Mouse (Mus musculus) adrenal gland, postnatal 25 days (tissue): ENCODE data around the gene Btbd9. TPM values are rescaled to one million over a fixed set of nuclear protein-coding genes. Genes with fewer than 3 reads are reported as not detected.

Source experiments
- DNase-seq: peaks from one replicate; pipeline ENCODE4 v3.0.0; 2021; ENCODE audit warnings: mixed read lengths
- total RNA-seq: library from RNA; stranded (reverse); gene quantifications from 2 replicates; pipeline ENCODE4 v1.2.3, GENCODE M21; 2021

Gene Btbd9
- total RNA-seq, 1 experiment from 2014 or later, result 41.3 TPM

DNA sequence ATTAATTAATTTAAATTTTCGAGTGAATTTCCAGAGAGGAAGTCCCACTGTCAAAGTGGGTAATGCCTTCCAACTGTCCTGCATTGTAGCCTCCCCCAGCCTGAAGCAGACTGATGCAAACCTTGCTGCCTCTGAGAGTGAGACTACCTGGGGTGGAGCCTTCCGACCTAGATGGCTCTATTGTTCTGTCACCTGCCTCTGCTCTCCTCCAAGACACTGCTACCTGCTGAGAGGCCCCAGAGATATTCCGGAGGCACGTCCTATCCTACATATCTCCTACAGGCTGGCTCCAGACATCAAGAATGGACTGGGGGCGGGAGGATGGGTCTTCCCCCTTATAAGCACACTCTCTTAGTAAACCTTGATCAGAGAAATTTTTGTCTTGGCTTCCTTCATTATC lies 22.0 kb upstream of the Btbd9 start:
- DNase-seq, result no peak

DNA sequence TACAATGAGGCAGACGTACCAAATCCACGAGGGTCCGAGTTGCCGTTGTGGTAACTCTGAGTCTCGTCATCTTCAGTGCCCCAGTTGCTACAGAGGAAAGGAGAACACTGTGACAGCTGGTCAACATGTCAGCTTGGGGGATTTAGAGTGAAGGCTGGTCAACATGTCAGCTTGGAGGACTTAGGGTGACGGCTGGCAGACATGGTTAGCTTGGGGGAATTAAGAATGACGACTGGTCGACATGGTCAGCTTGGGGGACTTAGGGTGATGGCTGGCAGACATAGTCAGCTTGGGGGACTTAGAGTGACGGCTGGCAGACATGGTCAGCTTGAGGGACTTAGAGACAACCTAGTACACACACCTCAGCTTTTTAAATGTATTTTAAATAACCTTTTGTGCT lies 21.5 kb upstream of the Btbd9 start:
- DNase-seq, result no peak

DNA sequence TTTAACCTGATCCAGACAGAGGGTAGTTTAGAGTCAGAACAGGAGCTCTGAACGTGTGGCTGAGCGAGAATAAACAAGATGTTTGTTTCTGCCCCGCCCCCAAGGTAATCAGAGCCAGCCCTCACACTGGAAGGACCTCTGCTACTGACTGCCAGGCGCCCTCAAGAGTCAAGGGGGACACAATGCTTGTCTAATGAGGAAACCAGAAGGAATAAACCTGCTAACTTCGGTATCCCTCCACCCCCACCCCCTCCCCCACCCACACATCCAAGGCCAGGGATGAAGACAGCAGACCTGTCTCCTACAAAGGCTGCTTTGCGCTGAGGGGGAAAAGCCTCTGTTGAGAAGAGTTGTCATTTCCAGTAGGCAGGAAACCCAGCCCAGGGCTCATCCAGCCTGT lies 18.6 kb upstream of the Btbd9 start:
- DNase-seq, result no peak

DNA sequence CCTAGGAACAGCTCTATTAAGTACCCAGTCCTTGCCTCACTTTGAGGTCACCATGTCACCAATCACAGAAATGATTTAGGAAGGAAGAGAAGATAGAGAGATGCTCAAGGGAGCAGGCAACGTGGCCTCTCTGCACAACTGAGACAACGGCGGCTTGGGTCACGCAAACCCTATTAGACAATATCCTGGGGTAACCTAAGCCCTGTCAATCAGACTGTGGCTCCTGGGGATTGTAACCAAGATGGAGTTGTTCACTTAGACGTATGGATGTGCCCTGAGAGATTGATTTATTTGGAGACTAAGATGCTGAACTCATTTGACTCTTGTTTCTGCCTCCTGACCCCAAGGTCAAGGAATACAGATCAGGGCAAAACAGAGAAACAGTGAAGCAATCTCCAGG lies 18.1 kb upstream of the Btbd9 start:
- DNase-seq, result no peak

DNA sequence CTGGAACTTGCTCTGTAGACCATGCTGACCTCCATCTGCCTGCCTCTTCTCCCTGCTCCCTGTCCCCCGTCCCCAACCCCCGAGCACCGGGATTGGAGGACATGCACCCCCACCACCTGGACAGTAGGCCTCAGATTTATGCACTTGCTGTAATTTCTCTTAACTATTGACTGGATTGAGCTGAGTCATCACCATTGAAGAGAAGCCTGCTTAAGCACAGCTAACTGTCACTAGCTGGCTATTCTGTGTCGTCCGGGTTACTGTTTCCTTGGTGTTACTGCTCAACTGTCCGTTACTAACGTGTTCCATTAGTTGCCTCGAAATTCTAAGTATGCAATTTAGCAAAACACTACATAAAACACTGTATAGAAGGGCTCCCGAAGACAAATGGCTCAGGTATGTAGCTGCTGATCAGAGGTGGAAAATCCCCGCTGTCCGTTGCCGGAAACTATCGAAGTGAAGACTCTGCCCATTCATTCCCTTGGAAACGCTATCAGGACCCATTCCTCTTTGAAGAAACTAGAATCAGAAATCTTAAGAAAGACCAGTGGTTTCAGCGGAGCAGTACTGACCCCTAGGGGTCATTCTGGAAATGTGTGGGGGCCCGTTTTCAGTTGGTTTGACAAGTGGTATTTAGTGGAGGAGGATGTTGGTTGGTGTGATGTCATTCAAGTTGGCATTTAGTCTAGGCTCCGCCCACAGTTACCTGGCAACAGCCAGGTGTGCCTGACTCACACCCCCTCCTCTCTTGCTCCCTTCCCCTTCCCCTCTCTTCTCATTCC lies 14.3 kb upstream of the Btbd9 start:
- DNase-seq, result peak; percentile 34

DNA sequence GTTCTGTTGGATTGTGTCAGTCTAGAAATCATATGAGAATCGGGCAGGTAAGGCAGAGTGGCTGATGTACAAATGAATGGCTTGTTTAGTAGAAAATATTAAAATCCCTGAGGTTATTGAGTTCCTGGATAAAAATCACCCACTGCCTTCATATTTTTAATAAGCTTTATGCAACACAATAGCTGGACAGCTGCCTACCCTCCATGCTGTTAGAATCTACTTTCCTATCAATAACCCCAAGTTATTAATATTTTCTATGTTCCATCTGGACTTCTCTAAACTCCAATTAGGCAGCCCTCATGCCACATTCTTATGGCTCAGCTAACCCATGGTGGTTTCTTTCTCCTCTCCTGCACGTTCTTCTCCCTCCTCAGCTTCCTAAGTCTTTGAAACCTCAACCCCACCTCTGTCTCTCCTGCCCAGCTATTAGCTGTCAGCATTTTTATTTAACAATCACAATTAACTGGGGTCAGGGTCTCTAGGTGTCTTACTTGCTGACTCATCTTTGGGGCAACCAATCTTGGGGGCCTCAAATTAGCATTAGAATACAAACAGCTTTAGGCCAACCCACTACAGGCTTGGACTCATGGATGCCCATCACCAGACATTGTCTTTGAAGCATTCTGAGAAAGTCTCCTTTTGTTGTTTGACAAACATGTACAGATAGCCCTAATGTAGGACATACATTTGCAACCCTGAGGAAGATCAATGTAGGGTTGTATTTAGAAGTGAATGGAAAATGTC lies 7.1 kb upstream of the Btbd9 start:
- DNase-seq, result no peak

DNA sequence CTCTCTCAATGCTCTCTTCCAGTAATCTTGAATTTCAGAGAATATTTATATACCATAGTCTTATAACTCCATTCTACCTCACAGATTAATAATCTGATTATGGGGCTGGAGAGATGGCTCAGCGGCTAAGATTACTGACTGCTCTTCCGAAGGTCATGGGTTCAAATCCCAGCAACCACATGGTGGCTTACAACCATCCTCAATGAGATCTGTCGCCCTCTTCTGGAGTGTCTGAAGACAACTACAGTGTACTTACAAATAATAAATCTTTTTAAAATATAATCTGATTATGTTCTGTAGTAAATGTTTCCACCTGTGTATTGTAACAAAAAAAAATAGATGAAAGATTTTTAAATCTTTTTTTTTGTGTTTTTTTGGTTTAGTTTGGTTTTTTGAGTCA lies 6.0 kb upstream of the Btbd9 start:
- no peak for DNase-seq

DNA sequence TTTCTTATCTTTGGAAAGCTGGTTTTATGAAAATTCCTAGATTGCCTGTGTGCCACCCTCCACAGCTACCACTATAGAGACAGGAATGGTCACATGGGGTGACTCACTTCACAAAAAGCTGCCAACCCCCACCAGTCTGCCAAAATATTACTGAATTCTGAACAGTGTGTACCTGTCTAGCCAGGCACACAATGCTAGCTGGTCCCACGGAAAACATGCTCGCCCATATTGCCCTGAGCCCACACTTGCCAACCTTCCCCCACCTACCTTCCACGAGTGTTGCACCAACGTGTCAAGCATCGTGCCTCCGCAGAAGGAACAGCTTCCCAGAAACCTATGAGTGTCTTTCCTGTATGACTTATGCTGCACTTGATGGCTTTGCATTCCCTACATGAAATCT lies 4.9 kb upstream of the Btbd9 start:
- no peak for DNase-seq

DNA sequence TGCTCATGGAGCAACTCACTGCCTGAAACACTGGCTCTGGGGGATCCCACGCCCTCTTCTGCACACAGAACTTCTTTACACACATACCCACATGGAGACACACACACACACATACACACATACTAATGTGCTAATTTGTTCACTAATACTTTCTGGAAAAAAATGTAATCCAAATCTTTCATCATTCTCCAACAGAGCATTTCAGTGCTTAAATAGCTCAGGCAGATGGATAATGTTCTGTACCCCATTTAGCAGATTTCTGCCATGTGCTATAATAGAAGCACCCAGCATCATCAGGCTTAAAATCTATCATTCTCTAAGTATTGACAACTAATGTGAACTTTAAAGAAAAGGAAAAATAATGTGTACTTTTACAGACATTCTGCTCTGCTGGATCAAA lies 4.5 kb upstream of the Btbd9 start:
- no peak for DNase-seq

DNA sequence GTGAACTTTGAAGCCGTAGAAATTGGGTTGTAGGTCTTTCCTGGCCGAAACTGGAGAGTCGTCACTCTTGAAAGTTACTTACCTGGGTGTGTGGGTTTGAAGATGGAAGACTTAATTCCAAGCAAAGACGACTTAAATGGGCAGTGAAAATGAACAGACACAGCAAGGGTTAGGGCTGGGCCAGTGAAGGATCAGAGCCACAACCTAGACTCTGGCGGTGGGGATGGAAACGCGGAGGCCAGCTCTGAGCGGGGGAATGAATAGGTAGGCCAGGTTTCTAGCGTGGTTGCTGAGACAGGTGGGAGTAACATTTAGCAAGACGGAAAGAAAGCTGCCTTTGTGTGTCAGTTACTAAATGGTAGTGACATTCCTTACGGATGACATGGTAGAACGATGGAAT lies 658 bp upstream of the Btbd9 start:
- no peak for DNase-seq

DNA sequence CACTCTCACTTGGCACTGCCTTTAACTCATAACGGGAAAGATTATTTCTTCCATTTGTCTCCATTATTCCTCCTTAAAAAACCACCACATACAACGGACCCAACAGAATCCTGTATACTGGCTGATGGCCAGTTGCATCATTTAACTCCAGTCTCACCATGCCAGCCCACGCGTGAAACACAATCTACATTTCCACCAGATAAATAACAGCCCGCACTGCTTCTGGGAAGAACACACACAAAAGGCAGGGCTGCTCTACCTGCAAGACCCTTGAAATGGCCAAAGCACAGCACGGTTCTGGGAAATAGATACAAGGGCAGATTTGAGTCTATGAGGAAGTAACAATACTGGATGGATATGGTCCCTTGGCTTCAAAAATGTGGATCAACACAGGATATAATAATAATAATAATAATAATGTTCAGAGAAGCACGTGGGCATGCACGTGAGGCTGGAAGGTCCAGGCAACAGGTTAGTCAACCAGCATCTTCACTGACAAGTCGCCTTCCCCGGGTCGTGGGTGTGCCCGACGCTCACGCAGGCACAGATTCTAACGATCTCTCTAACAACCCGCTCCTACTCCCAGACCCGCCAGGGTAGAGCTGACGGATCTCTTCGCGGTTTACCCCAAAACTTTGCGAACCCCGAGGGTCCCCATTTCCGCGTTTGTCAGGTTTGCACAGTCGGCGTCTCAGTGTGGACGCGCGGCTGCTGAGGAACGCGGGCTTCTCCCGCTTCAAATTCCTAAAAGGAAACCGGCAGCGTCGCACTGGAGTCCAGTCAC lies 975 bp downstream of the Btbd9 start:
- no peak for DNase-seq

DNA sequence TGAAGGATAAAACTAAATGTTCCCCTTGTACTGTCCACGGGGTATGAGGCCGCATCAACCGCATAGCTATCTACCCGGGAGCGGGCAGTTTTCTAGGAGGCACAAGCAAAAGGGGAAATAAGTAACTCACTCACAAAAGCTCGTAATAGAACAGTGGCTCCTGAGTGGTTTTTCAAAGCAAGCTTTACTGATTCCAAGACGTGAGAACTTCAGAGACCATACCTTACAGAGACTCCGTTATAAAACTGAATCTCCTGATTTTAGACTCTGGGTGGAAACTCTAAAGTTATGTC lies 1.6 kb downstream of the Btbd9 start:
- no peak for DNase-seq

DNA sequence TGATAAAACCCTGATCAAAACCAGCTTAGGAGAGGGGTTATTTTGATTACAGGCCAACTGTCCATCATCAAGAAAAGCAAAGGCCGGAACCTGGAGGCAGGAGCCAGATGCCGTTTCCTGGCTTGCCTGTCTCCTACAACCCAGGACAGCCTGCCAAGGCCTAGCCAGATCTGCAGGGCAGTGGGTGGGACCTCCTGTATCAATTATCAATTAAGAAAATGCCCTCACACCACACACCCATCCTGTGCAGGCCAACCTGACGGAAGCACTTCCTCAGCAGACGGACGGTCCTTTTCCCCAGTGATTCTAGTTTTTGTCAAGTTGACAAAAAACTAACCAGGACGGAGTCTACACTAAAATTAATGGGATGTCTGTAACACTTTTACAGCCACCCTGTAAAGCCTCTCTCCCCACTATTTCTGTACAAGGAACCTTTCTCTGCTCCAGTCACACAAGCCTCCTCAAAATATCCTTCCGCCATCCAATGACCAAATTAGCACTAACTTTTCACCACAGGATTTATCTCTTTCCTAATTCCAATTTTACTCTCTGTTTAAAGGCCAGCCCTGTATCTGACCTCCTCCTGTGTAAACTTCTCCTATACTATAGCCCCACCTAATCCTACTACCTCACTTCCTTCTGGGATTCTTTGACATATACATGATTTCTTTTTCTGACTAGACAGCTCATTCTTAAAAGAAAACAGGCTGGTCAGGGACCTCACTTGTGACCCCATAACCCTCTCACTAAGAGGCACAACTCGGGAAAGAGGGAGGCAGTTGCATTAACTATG lies 2.1 kb downstream of the Btbd9 start:
- DNase-seq, result no peak

DNA sequence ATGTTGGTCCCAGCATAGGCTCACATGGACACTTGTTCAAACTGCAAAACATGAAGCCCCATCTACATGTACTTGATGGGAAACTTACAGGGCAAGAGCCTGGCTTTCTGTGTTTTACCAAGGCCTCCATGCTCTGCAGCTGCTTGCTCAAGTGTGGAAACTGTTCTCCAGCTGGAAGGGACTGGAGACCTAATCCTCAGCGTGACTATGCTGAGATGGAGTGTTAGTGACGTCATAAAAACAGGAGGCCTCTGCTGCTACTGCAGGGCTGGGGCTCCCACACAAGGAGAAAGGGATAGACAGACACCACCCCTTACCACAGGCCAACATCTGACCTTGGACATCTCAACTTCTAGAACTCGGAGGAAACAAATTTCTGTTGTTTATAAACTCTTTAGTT lies 5.3 kb downstream of the Btbd9 start:
- no peak for DNase-seq

DNA sequence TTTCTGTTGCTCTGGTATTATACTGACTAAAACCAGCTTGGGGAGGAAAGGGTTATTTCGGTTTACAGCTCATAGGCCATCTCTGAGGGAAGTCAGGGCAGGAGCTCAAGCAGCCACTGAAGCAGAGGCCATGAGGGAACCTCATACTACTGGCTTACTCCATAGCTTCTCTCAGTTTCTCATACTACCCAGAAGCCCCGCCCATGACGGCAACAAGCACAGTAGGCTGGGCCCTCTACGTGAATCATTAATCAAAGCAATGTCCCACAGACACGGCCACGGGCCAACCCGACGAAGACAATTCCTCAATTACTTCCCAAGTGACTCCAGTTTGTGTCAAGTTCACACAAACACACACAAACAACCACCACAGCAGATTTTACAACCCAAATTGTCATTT lies 6.1 kb downstream of the Btbd9 start:
- peak; percentile 67 for DNase-seq

DNA sequence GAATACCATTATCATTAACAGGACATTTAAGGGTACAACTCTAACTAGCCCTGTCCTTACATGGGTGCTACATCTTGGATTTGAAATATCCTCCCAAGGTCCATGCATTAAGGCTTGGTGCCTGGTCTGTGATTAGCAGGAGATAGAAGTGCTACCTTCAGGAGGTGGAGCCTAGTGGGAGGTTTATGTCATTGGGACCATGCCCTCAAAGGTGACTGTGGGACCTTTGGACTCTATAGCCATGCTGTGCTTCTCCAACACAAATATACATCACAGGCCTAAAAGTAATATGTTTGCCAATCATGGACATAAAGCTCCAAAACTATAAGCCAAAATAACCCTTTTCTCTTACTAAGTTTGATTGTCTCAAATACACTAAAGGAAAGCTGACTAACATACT lies 7.8 kb downstream of the Btbd9 start:
- no peak for DNase-seq

DNA sequence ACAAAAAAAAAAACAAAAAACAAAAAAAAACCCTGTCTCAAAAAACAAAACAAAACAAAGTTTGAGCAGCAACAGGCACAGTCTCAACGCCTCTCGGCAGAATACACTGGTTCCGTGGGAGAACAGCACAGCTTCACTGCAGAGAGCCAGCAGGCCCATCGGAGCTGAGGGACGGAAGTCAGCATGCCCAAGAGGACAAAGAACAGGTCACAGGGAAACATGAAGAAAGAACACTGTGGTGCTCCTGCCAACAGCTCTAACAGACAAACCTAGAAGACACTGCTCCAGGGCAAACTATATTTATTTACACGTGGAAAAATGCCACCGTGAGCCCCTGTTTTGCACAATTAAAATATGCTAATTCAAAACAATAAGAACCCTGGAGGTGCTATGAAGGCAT lies 11.3 kb downstream of the Btbd9 start:
- DNase-seq, result no peak

DNA sequence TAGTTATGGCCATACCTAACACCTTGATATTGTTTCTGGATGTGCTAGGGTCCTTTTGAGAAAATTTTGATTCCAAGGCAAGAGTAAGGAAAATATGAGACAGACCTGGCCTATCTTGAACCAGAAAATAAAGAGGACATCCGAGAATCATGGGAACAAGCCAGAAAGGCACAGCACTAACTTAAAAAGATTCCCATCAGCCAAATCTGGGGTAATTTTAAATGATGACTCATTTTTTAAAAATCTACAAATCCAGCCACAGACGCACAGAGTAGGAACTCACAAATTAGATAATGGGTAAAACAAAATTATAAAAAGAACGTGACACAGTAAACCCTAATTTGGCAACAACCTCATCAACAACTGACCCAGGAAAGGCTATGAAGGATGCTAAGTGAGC lies 11.9 kb downstream of the Btbd9 start:
- no peak for DNase-seq

DNA sequence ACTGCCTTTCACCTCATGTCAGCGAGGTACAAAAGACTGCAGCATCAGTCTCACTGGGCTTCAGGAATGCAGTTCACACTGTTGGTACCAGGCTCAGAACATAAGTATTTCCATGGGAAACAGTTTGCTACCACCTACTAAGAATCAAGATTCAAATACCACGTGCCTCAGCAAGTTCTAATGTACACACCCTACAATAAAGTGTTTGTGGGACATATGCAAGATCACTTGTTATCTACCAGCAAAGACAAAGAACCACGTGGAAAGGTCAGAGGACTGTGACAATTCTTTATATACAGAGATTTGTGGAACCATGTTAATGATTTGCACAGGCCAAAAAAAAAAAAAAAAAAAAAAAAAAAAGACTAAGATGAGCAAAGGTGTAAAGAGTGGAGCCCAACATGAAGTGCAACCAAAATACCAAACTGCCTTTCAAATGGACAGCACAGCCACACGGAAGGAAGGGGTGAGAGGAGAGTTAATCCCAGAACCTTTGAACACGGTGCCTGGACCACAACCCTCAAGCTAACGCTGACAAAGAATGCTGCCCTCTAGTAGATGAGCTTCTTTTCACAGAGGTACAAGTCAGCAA lies 12.7 kb downstream of the Btbd9 start:
- no peak for DNase-seq

DNA sequence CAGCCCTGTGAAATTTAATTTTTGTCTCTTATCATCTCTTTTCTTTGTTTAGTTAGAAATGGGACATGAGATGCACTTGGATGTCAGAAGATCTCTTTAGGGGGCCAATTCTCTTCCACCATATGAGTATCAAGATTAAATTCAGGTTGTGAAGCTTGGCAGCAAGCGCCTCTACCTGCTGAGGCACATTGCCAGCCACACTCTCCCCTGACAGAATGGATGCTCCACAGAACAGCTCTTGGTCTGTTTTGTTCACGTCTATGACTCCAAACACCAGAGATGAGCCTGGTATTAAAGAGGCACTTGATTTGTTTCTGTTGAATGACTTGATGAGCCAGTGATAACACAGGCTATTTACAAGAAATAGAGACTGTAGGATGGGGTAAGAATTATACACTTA lies 13.5 kb downstream of the Btbd9 start:
- no peak for DNase-seq

DNA sequence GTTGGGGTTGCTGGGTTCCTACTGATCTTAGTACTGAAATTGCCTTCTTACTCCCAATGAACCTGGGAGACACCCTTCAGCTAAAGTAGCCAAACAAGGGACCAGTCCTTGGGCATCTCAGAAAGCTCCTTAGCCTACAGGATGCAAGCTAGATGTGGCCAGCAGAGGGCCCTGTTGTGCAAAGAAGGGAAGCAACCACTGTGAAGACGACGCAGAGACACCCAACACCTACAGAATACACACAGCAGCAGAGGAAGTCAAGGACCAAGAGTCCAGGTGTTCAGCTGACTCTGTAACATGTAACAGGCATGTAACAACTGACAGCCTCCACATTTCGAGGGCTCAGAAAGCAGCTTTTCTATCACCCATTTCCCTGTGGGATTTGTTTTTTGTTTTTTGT lies 16.8 kb downstream of the Btbd9 start:
- peak; percentile 82 for DNase-seq

DNA sequence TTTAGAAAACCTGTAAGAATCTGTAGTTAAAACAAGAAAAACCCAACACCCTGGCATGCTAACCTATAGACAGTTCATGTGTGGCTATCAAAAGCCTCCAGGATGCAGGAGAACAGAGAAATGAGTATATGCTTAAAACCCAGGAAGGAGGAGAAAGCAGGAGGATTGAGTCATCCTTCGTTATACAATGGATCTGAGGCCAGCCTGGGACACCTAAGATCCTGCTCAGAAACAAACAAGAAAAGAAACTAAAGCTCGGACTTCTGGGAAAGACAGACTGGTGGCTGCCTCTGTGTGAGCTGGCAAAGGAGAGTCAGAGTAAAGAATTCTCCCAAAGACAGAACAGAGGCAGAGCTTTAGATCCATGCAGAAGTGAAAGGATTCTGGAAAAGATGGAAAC lies 17.7 kb downstream of the Btbd9 start:
- DNase-seq, result no peak
